Mouse (Mus musculus): ENCODE data around the gene Pinlyp. TPM values are rescaled to one million over a fixed set of nuclear protein-coding genes. Genes with fewer than 3 reads are reported as not detected.

Pinlyp gene
- total and polyA plus RNA-seq, 2 experiments from 2014 or later: not detected

- Histone ChIP-seq H3K9me3 (replicated peaks; ENCODE audit: control insufficient read depth, low read length) (no peaks in the 10 kb centered on the region), H3K4me2 (ENCODE audit: low read depth, low read length) (peak overlapping the region; percentile 47), H3K27me3 (ENCODE audit: control insufficient read depth, insufficient read depth, low read length) (peaks cover 50% of the 10 kb centered on the region), H3K9ac (replicated peaks; ENCODE audit: low read depth, low read length) (no peak overlapping the region), H3K27ac (ENCODE audit: low read depth) (no peak overlapping the region), H3K4me1 (ENCODE audit: control insufficient read depth, insufficient read depth) (peaks cover 8% of the 10 kb centered on the region; the same call in 1 of the 2 replicates), H3K36me3 (replicated peaks; ENCODE audit: control insufficient read depth, insufficient read depth, low read length) (no peaks in the 10 kb centered on the region), H3K4me3 (ENCODE audit: low read depth, low read length) (peak overlapping the region; percentile 31)
- TF ChIP-seq CTCF (IDR thresholded peaks at IDR 0.05; ENCODE audit: low read depth): no peak
- TF ChIP-seq EP300 (IDR thresholded peaks at IDR 0.05; ENCODE audit: low read depth): no peak
- 7% methylated on average over 43 of the region's 43 CpGs for WGBS
- ATAC-seq (ENCODE audit: insufficient read depth, low read depth): peak; percentile 25; the same call in 1 of the 2 replicates
- DNase-seq (ENCODE audit: low spot score): no peak
Measured at GRCm38 (mm10) chr7:24499856-24500577, 45.9 kb downstream of the Pinlyp start.

Other genes starting within 250 kb of the Pinlyp start
- gene Zfp61, start 244.9 kb downstream of the Pinlyp start, total RNA-seq (2014; rRNA removed; ENCODE audit: low replicate concordance): 3.4 and 14.6 TPM in 2 replicates
- 6.7 and 6.8 TPM in 2 replicates for gene Zfp61, start 244.9 kb downstream of the Pinlyp start, polyA plus RNA-seq (2015; fragmentation: Nextera tagmentation; extraction: Ambion mirVana)
- gene Zfp94, start 229.5 kb downstream of the Pinlyp start, total RNA-seq (2014; rRNA removed; ENCODE audit: low replicate concordance): 0.95 and 4.1 TPM in 2 replicates
- 2.8 and 2.9 TPM in 2 replicates for gene Zfp94, start 229.5 kb downstream of the Pinlyp start, polyA plus RNA-seq (2015; fragmentation: Nextera tagmentation; extraction: Ambion mirVana)
- gene Tescl, start 212.2 kb downstream of the Pinlyp start, total RNA-seq (2014; rRNA removed; ENCODE audit: low replicate concordance): not detected in 2 replicates
- 0.14 TPM in 1 of 2 replicates, not detected in the other for gene Tescl, start 212.2 kb downstream of the Pinlyp start, polyA plus RNA-seq (2015; fragmentation: Nextera tagmentation; extraction: Ambion mirVana)
- gene Lypd5, start 196.9 kb downstream of the Pinlyp start, total RNA-seq (2014; rRNA removed; ENCODE audit: low replicate concordance): not detected in 2 replicates
- gene Lypd5, start 196.9 kb downstream of the Pinlyp start, polyA plus RNA-seq (2015; fragmentation: Nextera tagmentation; extraction: Ambion mirVana): not detected in 2 replicates
- gene Kcnn4, start 175.9 kb downstream of the Pinlyp start, total RNA-seq (2014; rRNA removed; ENCODE audit: low replicate concordance): 0.69 and 2.0 TPM in 2 replicates
- gene Kcnn4, start 175.9 kb downstream of the Pinlyp start, polyA plus RNA-seq (2015; fragmentation: Nextera tagmentation; extraction: Ambion mirVana): 0.85 and 0.98 TPM in 2 replicates
- gene Smg9, start 146.5 kb downstream of the Pinlyp start, total RNA-seq (2014; rRNA removed; ENCODE audit: low replicate concordance): 15.5 and 30.2 TPM in 2 replicates
- 13.1 and 13.5 TPM in 2 replicates for gene Smg9, start 146.5 kb downstream of the Pinlyp start, polyA plus RNA-seq (2015; fragmentation: Nextera tagmentation; extraction: Ambion mirVana)
- not detected in 2 replicates for gene Irgc1, start 93.8 kb downstream of the Pinlyp start, total RNA-seq (2014; rRNA removed; ENCODE audit: low replicate concordance)
- gene Irgc1, start 93.8 kb downstream of the Pinlyp start, polyA plus RNA-seq (2015; fragmentation: Nextera tagmentation; extraction: Ambion mirVana): not detected in 2 replicates
- gene Plaur, start 83.6 kb downstream of the Pinlyp start, total RNA-seq (2014; rRNA removed; ENCODE audit: low replicate concordance): 13.1 and 16.0 TPM in 2 replicates
- gene Plaur, start 83.6 kb downstream of the Pinlyp start, polyA plus RNA-seq (2015; fragmentation: Nextera tagmentation; extraction: Ambion mirVana): 6.1 and 6.5 TPM in 2 replicates
- gene Cadm4, start 64.1 kb downstream of the Pinlyp start, total RNA-seq (2014; rRNA removed; ENCODE audit: low replicate concordance): 14.3 and 30.5 TPM in 2 replicates
- gene Cadm4, start 64.1 kb downstream of the Pinlyp start, polyA plus RNA-seq (2015; fragmentation: Nextera tagmentation; extraction: Ambion mirVana): 4.1 and 4.2 TPM in 2 replicates
- gene Zfp428, start 39.1 kb downstream of the Pinlyp start, total RNA-seq (2014; rRNA removed; ENCODE audit: low replicate concordance): 24.8 and 36.3 TPM in 2 replicates
- 39.1 and 39.3 TPM in 2 replicates for gene Zfp428, start 39.1 kb downstream of the Pinlyp start, polyA plus RNA-seq (2015; fragmentation: Nextera tagmentation; extraction: Ambion mirVana)
- gene AC161166.1, start 33.7 kb downstream of the Pinlyp start, total RNA-seq (2014; rRNA removed; ENCODE audit: low replicate concordance): not detected in 2 replicates
- gene AC161166.1, start 33.7 kb downstream of the Pinlyp start, polyA plus RNA-seq (2015; fragmentation: Nextera tagmentation; extraction: Ambion mirVana): 0.10 and 0.19 TPM in 2 replicates
- 22.1 and 24.5 TPM in 2 replicates for gene Irgq, start 15.4 kb downstream of the Pinlyp start, total RNA-seq (2014; rRNA removed; ENCODE audit: low replicate concordance)
- gene Irgq, start 15.4 kb downstream of the Pinlyp start, polyA plus RNA-seq (2015; fragmentation: Nextera tagmentation; extraction: Ambion mirVana): 4.5 and 4.8 TPM in 2 replicates
- 30.3 and 46.1 TPM in 2 replicates for gene Xrcc1, start 171 bp upstream of the Pinlyp start, total RNA-seq (2014; rRNA removed; ENCODE audit: low replicate concordance)
- 30.7 and 31.1 TPM in 2 replicates for gene Xrcc1, start 171 bp upstream of the Pinlyp start, polyA plus RNA-seq (2015; fragmentation: Nextera tagmentation; extraction: Ambion mirVana)
- 21.2 and 42.2 TPM in 2 replicates for gene Ethe1, start 41.4 kb upstream of the Pinlyp start, total RNA-seq (2014; rRNA removed; ENCODE audit: low replicate concordance)
- gene Ethe1, start 41.4 kb upstream of the Pinlyp start, polyA plus RNA-seq (2015; fragmentation: Nextera tagmentation; extraction: Ambion mirVana): 21.5 and 23.1 TPM in 2 replicates
- gene Zfp575, start 41.5 kb upstream of the Pinlyp start, total RNA-seq (2014; rRNA removed; ENCODE audit: low replicate concordance): 0.04 TPM in 1 of 2 replicates, not detected in the other
- gene Zfp575, start 41.5 kb upstream of the Pinlyp start, polyA plus RNA-seq (2015; fragmentation: Nextera tagmentation; extraction: Ambion mirVana): 0.58 and 0.67 TPM in 2 replicates
- gene Phldb3, start 64.6 kb upstream of the Pinlyp start, total RNA-seq (2014; rRNA removed; ENCODE audit: low replicate concordance): not detected in 2 replicates
- gene Phldb3, start 64.6 kb upstream of the Pinlyp start, polyA plus RNA-seq (2015; fragmentation: Nextera tagmentation; extraction: Ambion mirVana): not detected in 2 replicates
- not detected in 2 replicates for gene Lypd3, start 90.4 kb upstream of the Pinlyp start, total RNA-seq (2014; rRNA removed; ENCODE audit: low replicate concordance)
- not detected in 2 replicates for gene Lypd3, start 90.4 kb upstream of the Pinlyp start, polyA plus RNA-seq (2015; fragmentation: Nextera tagmentation; extraction: Ambion mirVana)
- not detected in 2 replicates for gene Tex101, start 130.6 kb upstream of the Pinlyp start, total RNA-seq (2014; rRNA removed; ENCODE audit: low replicate concordance)
- gene Tex101, start 130.6 kb upstream of the Pinlyp start, polyA plus RNA-seq (2015; fragmentation: Nextera tagmentation; extraction: Ambion mirVana): not detected in 2 replicates
- gene BC049730, start 163.1 kb upstream of the Pinlyp start, total RNA-seq (2014; rRNA removed; ENCODE audit: low replicate concordance): not detected in 2 replicates
- not detected in 2 replicates for gene BC049730, start 163.1 kb upstream of the Pinlyp start, polyA plus RNA-seq (2015; fragmentation: Nextera tagmentation; extraction: Ambion mirVana)
- not detected in 2 replicates for gene Gm4763, start 180.8 kb upstream of the Pinlyp start, total RNA-seq (2014; rRNA removed; ENCODE audit: low replicate concordance)
- gene Gm4763, start 180.8 kb upstream of the Pinlyp start, polyA plus RNA-seq (2015; fragmentation: Nextera tagmentation; extraction: Ambion mirVana): not detected in 2 replicates
- gene Cd177, start 214.2 kb upstream of the Pinlyp start, total RNA-seq (2014; rRNA removed; ENCODE audit: low replicate concordance): 0.12 TPM in 1 of 2 replicates, not detected in the other
- gene Cd177, start 214.2 kb upstream of the Pinlyp start, polyA plus RNA-seq (2015; fragmentation: Nextera tagmentation; extraction: Ambion mirVana): 0.18 and 0.23 TPM in 2 replicates
- not detected in 2 replicates for gene Ceacam10, start 231.1 kb upstream of the Pinlyp start, total RNA-seq (2014; rRNA removed; ENCODE audit: low replicate concordance)
- not detected in 2 replicates for gene Ceacam10, start 231.1 kb upstream of the Pinlyp start, polyA plus RNA-seq (2015; fragmentation: Nextera tagmentation; extraction: Ambion mirVana)